Mouse (Mus musculus) thymus, adult 2 months (tissue): ENCODE measurements around the gene Plrg1. TPM values are rescaled to one million over a fixed set of nuclear protein-coding genes. Genes with fewer than 3 reads are reported as not detected.

ENCODE experiments used
- DNase-seq: peaks from one replicate; pipeline ENCODE4 v3.0.0; 2021
- H3K27ac ChIP-seq: fragments of 200-500 bp; 2 replicates; pipeline ENCODE4 v1.5.1; 2012; ENCODE audit warnings: low read length, control low read depth; ENCODE audit not compliant: control insufficient read depth, insufficient read depth
- H3K27me3 ChIP-seq: fragments of 200-500 bp; 2 replicates; pipeline ENCODE4 v1.6.1; 2012; ENCODE audit warnings: mild to moderate bottlenecking, low read length, moderate library complexity, mixed read lengths; ENCODE audit not compliant: control insufficient read depth, insufficient read depth
- H3K36me3 ChIP-seq: fragments of 200-500 bp; 2 replicates; pipeline ENCODE4 v1.6.1; 2012; ENCODE audit warnings: mild to moderate bottlenecking, low read length, moderate library complexity; ENCODE audit not compliant: control insufficient read depth, insufficient read depth
- H3K4me1 ChIP-seq: fragments of 200-500 bp; replicated peaks from 2 replicates; pipeline ENCODE4 v1.6.1; 2012; ENCODE audit warnings: low read length; ENCODE audit not compliant: control insufficient read depth, insufficient read depth
- H3K4me3 ChIP-seq: fragments of 200-500 bp; 2 replicates; pipeline ENCODE4 v1.5.1; 2012; ENCODE audit warnings: mild to moderate bottlenecking, low read length, control low read depth, moderate library complexity; ENCODE audit not compliant: control insufficient read depth, insufficient read depth
- CTCF ChIP-seq: fragments of 200-500 bp; IDR thresholded peaks from 2 replicates; pipeline ENCODE4 v1.5.1; 2012; ENCODE audit warnings: mild to moderate bottlenecking, control low read depth, low read length, moderate library complexity, borderline replicate concordance; ENCODE audit not compliant: control insufficient read depth, poor library complexity, insufficient read depth; ENCODE audit errors: extremely low read depth
- POLR2A ChIP-seq: fragments of 200-500 bp; IDR thresholded peaks from 2 replicates; pipeline ENCODE4 v1.6.1; 2012; ENCODE audit warnings: mild to moderate bottlenecking, low read length, control low read depth, moderate library complexity; ENCODE audit not compliant: control insufficient read depth, poor library complexity, insufficient read depth; ENCODE audit errors: extremely low read depth
- WGBS: fragments of 180-500 bp; shearing (Covaris S2); methylation state at CpG from one replicate; pipeline ENCODE4 v1.1.7; 2018; 5-methylcytosine and 5-hydroxymethylcytosine counted together
- polyA plus RNA-seq: library from polyadenylated mRNA; depleted of rRNA; stranded (reverse); fragments of >200 nt; gene quantifications from 2 replicates; pipeline ENCODE4 v1.2.3, GENCODE M21; 2012

Gene Plrg1
- polyA plus RNA-seq, 1 experiment, result 55.9 TPM

GRCm38 (mm10) chr3:83099139-83099538 lies 43.8 kb downstream of the Plrg1 start:
- H3K27me3 ChIP-seq, result no peaks in the 10 kb centered on the region
- WGBS, result 77% methylated on average over 1 of the region's 1 CpGs
- TF ChIP-seq CTCF (no peak), POLR2A (no peak)
- no peak overlapping the region for H3K4me3 ChIP-seq
- H3K36me3 ChIP-seq, result no peaks in the 10 kb centered on the region
- H3K4me1 ChIP-seq, result no peaks in the 10 kb centered on the region; the same call in 1 of the 2 replicates
- H3K27ac ChIP-seq, result no peak overlapping the region
- no peak for DNase-seq

- TF ChIP-seq CTCF (no peak), POLR2A (no peak)
- WGBS, result 82% methylated on average over 6 of the region's 6 CpGs
- Histone ChIP-seq H3K27ac (no peak overlapping the region), H3K36me3 (no peaks in the 10 kb centered on the region), H3K4me1 (no peaks in the 10 kb centered on the region; the same call in 1 of the 2 replicates), H3K27me3 (no peaks in the 10 kb centered on the region), H3K4me3 (no peak overlapping the region)
- DNase-seq, result no peak
Measured at GRCm38 (mm10) chr3:83099651-83100050, 44.3 kb downstream of the Plrg1 start.

GRCm38 (mm10) chr3:83102286-83102685 lies 47.0 kb downstream of the Plrg1 start:
- Histone ChIP-seq H3K4me1 (no peaks in the 10 kb centered on the region; the same call in 1 of the 2 replicates), H3K36me3 (no peaks in the 10 kb centered on the region), H3K4me3 (no peak overlapping the region), H3K27me3 (no peaks in the 10 kb centered on the region), H3K27ac (no peak overlapping the region)
- DNase-seq, result no peak
- TF ChIP-seq CTCF, result no peak
- TF ChIP-seq POLR2A, result no peak
- whole genome bisulfite sequencing, result 63% methylated on average over 6 of the region's 6 CpGs

- TF ChIP-seq POLR2A (no peak), CTCF (no peak)
- whole genome bisulfite sequencing, result 37% methylated on average over 4 of the region's 4 CpGs
- Histone ChIP-seq H3K27ac (no peak overlapping the region), H3K4me1 (no peaks in the 10 kb centered on the region), H3K27me3 (no peaks in the 10 kb centered on the region), H3K36me3 (no peaks in the 10 kb centered on the region), H3K4me3 (no peak overlapping the region)
- no peak for DNase-seq
Measured at GRCm38 (mm10) chr3:83110163-83110562, 54.8 kb downstream of the Plrg1 start.

GRCm38 (mm10) chr3:83111485-83112261 lies 56.4 kb downstream of the Plrg1 start:
- no peaks in the 10 kb centered on the region for H3K36me3 ChIP-seq
- no peak for TF ChIP-seq CTCF
- TF ChIP-seq POLR2A, result no peak
- WGBS, result 64% methylated on average over 7 of the region's 7 CpGs
- H3K4me3 ChIP-seq, result no peak overlapping the region
- H3K4me1 ChIP-seq, result no peaks in the 10 kb centered on the region
- no peak for DNase-seq
- H3K27me3 ChIP-seq, result no peaks in the 10 kb centered on the region
- H3K27ac ChIP-seq, result no peak overlapping the region

- H3K36me3 ChIP-seq, result no peaks in the 10 kb centered on the region
- 45% methylated on average over 3 of the region's 3 CpGs for WGBS
- TF ChIP-seq CTCF, result no peak
- no peak for TF ChIP-seq POLR2A
- no peak overlapping the region for H3K27ac ChIP-seq
- DNase-seq, result no peak
- no peak overlapping the region for H3K4me3 ChIP-seq
- no peaks in the 10 kb centered on the region for H3K4me1 ChIP-seq
- H3K27me3 ChIP-seq, result no peaks in the 10 kb centered on the region
Measured at GRCm38 (mm10) chr3:83112869-83113268, 57.5 kb downstream of the Plrg1 start.
